Mouse (Mus musculus) liver, adult 2 months (tissue): ENCODE measurements around the gene Coq8a.

Experiments
- CTCF ChIP-seq: fragments of 200-500 bp; IDR thresholded peaks from 2 replicates; pipeline ENCODE4 v1.5.1; 2011; ENCODE audit warnings: low read depth, low read length, control low read depth
- POLR2A ChIP-seq: fragments of 200-500 bp; IDR thresholded peaks from 2 replicates; pipeline ENCODE4 v1.6.1; 2011; ENCODE audit warnings: low read length, control low read depth; ENCODE audit not compliant: insufficient read depth; ENCODE audit errors: extremely low read depth

DNA sequence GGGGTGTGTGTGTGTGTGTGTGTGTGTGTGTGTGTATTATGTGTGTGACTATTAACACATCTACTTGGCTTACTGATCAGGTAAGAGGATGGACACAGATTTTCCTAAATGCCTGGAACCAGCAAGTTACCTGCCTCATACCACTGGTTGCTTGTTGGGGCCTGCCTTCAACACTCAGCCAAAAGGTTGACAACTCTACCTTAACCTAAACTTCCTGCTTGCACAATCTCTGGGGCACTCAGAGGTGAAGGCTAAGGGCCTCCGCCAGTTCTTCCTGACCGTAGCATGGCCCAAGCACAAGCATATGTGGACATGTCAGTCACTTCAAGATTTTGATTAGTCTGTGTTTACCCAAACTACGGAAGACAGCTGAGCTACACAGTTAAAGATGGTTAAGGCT lies 1.4 kb downstream of the Coq8a start:
- TF ChIP-seq POLR2A (no peak), CTCF (no peak)
